Mouse (Mus musculus): ENCODE measurements at regions not wholly inside any gene's neighbourhood (a gene's known extent, or its start where the extent isn't known, plus 50 kb on each side); places are given as distances from the start of the nearest gene placed in this dataset.

DNA sequence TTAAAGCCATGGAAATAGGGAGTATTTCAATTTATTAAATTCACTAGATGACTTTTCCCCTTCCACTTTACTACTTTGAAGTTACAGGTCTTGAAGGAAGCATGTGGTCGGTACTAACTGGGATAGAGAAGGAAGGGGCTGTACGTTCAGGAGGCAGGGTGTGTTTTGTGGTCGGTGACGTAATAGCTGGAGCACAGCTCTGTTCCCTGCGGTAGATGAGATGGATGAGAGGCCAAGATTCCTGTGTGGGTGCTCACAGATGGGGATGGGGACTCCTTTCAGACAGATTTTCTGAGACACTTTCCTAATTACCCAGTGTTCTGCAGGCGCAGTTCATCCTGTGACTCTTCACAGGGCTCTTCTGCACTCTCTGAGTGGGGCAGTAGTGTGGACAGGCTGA is 182.9 kb downstream of the Stk31 start:
- H3K9ac ChIP-seq = no peak overlapping the region
- 68% methylated on average over 6 of the region's 6 CpGs for WGBS
- H3K9me3 ChIP-seq (ENCODE audit: low read length) = no peaks in the 10 kb centered on the region
- no peak for DNase-seq
- no peak overlapping the region for H3K4me3 ChIP-seq (ENCODE audit: low read depth, low read length)
- no peak overlapping the region for H3K27ac ChIP-seq (ENCODE audit: low read depth, low read length)
- no peaks in the 10 kb centered on the region for H3K4me1 ChIP-seq (ENCODE audit: insufficient read depth)
- no peaks in the 10 kb centered on the region for H3K27me3 ChIP-seq (ENCODE audit: insufficient read depth, low read length)
- no peak overlapping the region for H3K4me2 ChIP-seq (ENCODE audit: low read depth)
- no peaks in the 10 kb centered on the region for H3K36me3 ChIP-seq (ENCODE audit: insufficient read depth)
- no peak for ATAC-seq
- no peak for TF ChIP-seq CTCF (IDR thresholded peaks at IDR 0.05; ENCODE audit: low read depth)

DNA sequence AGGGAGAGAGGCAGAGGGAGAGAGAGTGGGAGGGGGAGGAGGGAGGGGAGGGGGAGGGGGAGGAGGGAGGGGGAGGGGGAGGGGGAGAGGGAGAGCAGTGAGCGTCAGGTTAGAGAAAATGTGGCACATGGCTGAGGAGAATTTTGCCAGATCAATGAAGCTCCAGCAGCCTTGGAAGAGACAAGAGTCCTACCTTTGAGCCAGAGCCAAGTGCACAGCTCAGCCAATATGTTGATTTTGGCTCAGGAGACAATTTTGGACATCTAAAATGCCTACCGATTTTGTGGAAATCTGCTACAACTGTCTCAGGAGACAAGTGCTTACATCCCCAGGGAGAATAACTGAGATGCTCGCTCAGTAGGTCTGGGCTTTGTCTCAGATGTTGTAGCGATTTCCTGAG is 184.3 kb downstream of the Stk31 start:
- Histone ChIP-seq H3K36me3 (ENCODE audit: insufficient read depth) (no peaks in the 10 kb centered on the region), H3K4me1 (ENCODE audit: insufficient read depth) (no peaks in the 10 kb centered on the region), H3K27ac (ENCODE audit: low read depth, low read length) (no peak overlapping the region), H3K27me3 (ENCODE audit: insufficient read depth, low read length) (no peaks in the 10 kb centered on the region), H3K9ac (no peak overlapping the region), H3K9me3 (ENCODE audit: low read length) (no peaks in the 10 kb centered on the region), H3K4me2 (ENCODE audit: low read depth) (no peak overlapping the region), H3K4me3 (ENCODE audit: low read depth, low read length) (no peak overlapping the region)
- peak; percentile 33 for DNase-seq
- no peak for TF ChIP-seq CTCF (IDR thresholded peaks at IDR 0.05; ENCODE audit: low read depth)
- no peak for ATAC-seq
- 49% methylated on average over 4 of the region's 4 CpGs for WGBS

DNA sequence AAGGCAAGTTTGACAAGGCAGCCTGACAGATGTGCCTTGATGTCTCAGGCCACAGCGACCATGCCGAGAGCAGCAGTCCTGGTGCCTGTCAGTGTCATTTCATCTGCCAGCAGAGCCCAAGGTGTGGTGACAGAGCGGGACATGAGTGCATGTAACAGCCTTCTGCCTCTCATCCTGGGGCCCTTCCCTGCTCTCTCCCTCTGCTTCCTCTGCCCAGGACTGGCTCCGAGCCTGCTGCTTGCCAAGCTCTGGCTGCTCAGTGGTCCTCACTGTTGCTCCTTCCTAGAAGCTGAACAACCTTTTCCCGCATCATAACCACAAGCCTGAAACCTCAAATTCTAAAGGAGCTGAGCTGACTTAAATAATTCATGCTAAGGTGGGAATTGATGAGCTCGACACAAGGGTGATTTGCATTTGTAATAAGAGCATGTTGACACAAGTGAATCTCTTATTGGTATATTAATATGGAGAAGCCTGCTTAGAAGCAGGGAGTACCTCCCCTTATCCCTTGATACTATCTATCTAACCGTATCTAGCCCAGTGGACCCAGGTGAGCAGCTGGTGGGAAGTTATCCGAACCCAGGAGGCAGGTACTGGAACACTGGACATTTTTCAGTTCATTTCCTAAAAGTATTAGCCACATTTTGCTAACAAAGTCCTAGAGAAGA is 186.8 kb downstream of the Stk31 start:
- WGBS = 66% methylated on average over 8 of the region's 8 CpGs
- no peaks in the 10 kb centered on the region for H3K36me3 ChIP-seq (ENCODE audit: insufficient read depth)
- no peak overlapping the region for H3K4me2 ChIP-seq (ENCODE audit: low read depth)
- H3K27ac ChIP-seq (ENCODE audit: low read depth, low read length) = no peak overlapping the region
- H3K4me1 ChIP-seq (ENCODE audit: insufficient read depth) = no peaks in the 10 kb centered on the region
- no peaks in the 10 kb centered on the region for H3K9me3 ChIP-seq (ENCODE audit: low read length)
- no peak for TF ChIP-seq CTCF (IDR thresholded peaks at IDR 0.05; ENCODE audit: low read depth)
- no peak overlapping the region for H3K4me3 ChIP-seq (ENCODE audit: low read depth, low read length)
- DNase-seq = no peak
- H3K27me3 ChIP-seq (ENCODE audit: insufficient read depth, low read length) = no peaks in the 10 kb centered on the region
- ATAC-seq = peak; percentile 47; the same call in 1 of the 2 replicates
- H3K9ac ChIP-seq = no peak overlapping the region

DNA sequence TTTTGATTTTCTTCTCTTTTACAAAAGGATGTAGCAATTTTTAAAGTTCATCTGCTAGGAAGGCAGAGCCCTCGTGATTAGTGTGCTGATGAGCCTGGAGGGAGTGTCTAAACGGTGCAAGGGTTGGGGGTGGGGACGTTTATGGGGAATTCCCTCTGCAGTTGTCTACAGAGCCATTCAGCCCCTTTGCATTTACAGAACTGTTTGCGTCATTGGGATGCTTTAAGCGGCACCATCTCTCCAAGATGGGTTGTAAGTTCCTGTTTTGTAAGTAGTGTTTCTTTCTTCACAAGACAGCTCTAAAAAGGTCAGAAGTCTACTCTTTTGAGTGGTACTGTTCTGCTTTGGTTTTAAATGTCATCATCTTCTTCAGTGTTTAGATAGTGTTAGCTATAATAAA is 191.1 kb downstream of the Stk31 start:
- Histone ChIP-seq H3K36me3 (ENCODE audit: insufficient read depth) (no peaks in the 10 kb centered on the region), H3K9ac (no peak overlapping the region), H3K27me3 (ENCODE audit: insufficient read depth, low read length) (no peaks in the 10 kb centered on the region), H3K9me3 (ENCODE audit: low read length) (no peaks in the 10 kb centered on the region), H3K4me3 (ENCODE audit: low read depth, low read length) (no peak overlapping the region), H3K4me1 (ENCODE audit: insufficient read depth) (no peaks in the 10 kb centered on the region), H3K4me2 (ENCODE audit: low read depth) (no peak overlapping the region), H3K27ac (ENCODE audit: low read depth, low read length) (no peak overlapping the region)
- ATAC-seq (no peak), DNase-seq (no peak)
- TF ChIP-seq CTCF (IDR thresholded peaks at IDR 0.05; ENCODE audit: low read depth) = no peak
- 65% methylated on average over 5 of the region's 5 CpGs for WGBS

DNA sequence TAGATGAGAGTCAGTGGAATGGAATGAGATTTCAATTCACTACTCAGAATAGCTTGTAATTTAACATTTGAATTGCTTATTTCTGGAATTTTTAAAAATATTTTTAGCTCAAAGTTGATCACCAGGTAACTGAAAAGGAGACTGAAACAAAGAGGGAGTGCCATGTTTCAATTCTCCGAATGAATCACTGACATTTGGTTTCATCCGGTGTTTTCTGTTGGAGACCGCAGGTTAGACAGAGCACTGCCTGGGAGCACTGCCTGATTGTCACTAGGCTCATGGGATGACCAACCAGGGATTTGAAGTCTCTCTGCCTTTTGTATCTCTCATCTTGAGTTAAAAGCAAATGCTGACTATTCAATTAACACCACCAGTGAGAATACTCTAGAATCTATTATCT is 193.3 kb downstream of the Stk31 start:
- no peaks in the 10 kb centered on the region for H3K36me3 ChIP-seq (ENCODE audit: insufficient read depth)

DNA sequence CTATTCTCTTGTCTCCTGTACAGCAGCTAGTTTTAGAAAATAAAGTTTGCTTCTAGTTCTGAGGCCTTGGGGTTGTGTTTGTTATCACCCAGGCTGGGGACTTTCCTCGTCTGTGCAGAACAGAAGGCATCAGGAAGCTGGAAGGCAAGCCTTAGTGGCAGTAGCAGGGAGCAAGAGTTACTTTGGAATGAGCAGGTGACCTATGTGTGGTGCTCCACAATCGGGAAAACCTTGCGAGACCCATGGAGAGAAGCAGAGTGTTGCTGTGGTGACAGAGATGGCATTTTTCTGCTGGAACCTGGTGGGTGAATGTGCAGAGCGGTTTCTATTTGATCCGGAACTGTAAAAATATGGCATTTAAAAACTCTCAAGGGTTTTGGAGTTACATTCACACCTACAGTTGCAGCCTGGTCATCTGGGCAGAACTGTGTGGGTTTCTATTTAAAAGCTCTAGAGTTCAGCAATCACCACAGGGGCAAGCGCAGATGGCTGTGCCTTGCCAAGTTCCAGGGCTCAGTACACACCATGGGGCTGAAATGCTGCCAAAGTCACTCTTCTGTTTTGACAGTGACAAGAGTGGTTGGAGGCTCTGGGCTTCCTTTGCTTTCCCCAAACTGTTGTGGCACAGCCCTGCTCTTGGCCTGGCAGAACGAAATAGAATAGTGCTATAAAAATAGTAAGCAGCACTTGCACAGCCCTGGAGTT is 195.7 kb downstream of the Stk31 start:
- H3K4me1 ChIP-seq (ENCODE audit: insufficient read depth) = no peaks in the 10 kb centered on the region
- H3K27ac ChIP-seq (ENCODE audit: low read depth, low read length) = no peak overlapping the region
- no peak overlapping the region for H3K4me2 ChIP-seq (ENCODE audit: low read depth)
- peak; percentile 74 for DNase-seq
- no peak overlapping the region for H3K4me3 ChIP-seq (ENCODE audit: low read depth, low read length)
- no peaks in the 10 kb centered on the region for H3K27me3 ChIP-seq (ENCODE audit: insufficient read depth, low read length)
- ATAC-seq = peak; percentile 78
- H3K9me3 ChIP-seq (ENCODE audit: low read length) = no peaks in the 10 kb centered on the region
- no peaks in the 10 kb centered on the region for H3K36me3 ChIP-seq (ENCODE audit: insufficient read depth)
- no peak overlapping the region for H3K9ac ChIP-seq
- 48% methylated on average over 7 of the region's 7 CpGs for WGBS
- TF ChIP-seq CTCF (IDR thresholded peaks at IDR 0.05; ENCODE audit: low read depth) = no peak

More for the DNA sequence above, 193.3 kb downstream of the Stk31 start:
- Histone ChIP-seq H3K9me3 (ENCODE audit: low read length) (no peaks in the 10 kb centered on the region), H3K27me3 (ENCODE audit: insufficient read depth, low read length) (no peaks in the 10 kb centered on the region), H3K27ac (ENCODE audit: low read depth, low read length) (no peak overlapping the region), H3K4me1 (ENCODE audit: insufficient read depth) (no peaks in the 10 kb centered on the region), H3K4me2 (ENCODE audit: low read depth) (no peak overlapping the region), H3K4me3 (ENCODE audit: low read depth, low read length) (no peak overlapping the region), H3K9ac (no peak overlapping the region)
- ATAC-seq (no peak), DNase-seq (no peak)
- WGBS = 96% methylated on average over 3 of the region's 3 CpGs
- TF ChIP-seq CTCF (IDR thresholded peaks at IDR 0.05; ENCODE audit: low read depth) = no peak

DNA sequence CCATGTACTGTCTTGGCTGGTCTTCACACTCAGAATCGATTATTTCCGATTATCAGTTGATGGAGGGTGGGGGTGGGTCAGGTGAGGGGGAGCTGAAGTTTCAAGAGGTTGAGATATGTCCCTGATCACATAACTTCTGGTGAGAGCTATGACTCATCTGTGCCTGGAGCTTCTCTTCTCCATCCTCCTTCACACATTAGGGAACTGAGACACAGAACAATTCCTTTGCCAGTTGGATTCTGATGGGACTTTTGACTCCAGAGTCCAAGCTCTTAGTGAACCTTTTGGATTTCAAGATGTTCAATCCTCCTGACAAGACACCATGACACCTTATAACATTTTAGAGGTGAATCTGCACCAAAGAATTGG is 196.2 kb downstream of the Stk31 start:
- TF ChIP-seq CTCF (IDR thresholded peaks at IDR 0.05; ENCODE audit: low read depth) = no peak
- H3K27ac ChIP-seq (ENCODE audit: low read depth, low read length) = no peak overlapping the region
- no peak for ATAC-seq

More for the DNA sequence above, 196.2 kb downstream of the Stk31 start:
- no peaks in the 10 kb centered on the region for H3K27me3 ChIP-seq (ENCODE audit: insufficient read depth, low read length)
- no peaks in the 10 kb centered on the region for H3K4me1 ChIP-seq (ENCODE audit: insufficient read depth)
- DNase-seq = no peak
- H3K9ac ChIP-seq = no peak overlapping the region
- no peaks in the 10 kb centered on the region for H3K36me3 ChIP-seq (ENCODE audit: insufficient read depth)
- H3K4me2 ChIP-seq (ENCODE audit: low read depth) = no peak overlapping the region
- no peaks in the 10 kb centered on the region for H3K9me3 ChIP-seq (ENCODE audit: low read length)
- WGBS = 61% methylated on average over 2 of the region's 2 CpGs
- no peak overlapping the region for H3K4me3 ChIP-seq (ENCODE audit: low read depth, low read length)
